Mouse (Mus musculus) cerebellum, adult 9-10 months (tissue): ENCODE data around the gene Hhip.

ENCODE experiments used
- DNase-seq: peaks from one replicate; pipeline ENCODE4 v3.0.0; 2022

Gene Hhip

DNA sequence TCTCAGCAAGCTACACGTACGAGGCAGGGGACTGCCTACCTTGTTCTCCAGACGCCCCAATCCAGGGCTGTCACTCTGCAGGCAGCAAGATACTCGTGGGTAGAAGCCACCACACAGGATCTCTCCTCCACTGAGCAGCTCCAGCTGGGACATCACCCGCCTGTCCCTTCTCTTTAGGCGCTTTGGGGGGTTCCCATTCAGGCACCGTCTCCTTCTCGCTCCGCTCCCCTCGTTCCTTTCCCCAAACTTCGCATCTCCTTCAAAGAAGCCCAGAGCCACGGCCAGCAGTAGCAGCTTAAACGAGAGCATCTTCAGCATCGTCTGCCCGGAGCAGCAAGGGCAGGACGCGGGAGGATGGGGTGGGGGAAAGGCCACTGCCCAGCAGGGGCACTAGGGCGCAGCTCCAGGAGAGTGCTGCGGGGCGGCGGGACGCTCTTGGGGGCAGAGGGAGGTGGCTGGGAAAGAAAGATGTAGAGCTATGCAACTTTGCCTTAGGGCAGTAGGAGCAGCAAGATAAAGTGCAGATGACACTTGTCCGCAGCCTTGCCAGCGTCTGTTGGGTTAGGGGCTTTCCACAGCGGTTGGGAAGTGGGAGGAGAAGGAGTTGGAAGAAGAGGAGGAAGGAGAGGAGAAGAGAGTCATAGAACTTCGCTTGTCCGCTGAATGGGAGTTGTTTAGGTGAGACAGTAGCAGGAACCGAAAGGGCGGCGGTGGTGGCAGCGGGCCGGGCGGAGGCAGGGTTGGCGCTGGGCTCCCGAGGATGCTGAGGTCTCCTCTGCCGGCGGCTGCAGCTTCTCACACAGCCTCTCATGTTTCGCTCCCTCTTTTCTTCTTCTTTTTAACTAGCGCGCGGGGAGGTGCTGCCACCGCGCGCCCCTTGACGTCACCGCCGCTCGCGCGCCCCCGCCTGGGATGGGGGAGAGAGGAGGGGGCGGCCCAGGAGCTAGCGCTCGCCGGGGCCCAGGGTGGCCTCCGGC lies at the start of gene Hhip:
Hhip (minus strand) TSS at position 809 of the 977 bp plus-strand sequence.
- DNase-seq: no peak

DNA sequence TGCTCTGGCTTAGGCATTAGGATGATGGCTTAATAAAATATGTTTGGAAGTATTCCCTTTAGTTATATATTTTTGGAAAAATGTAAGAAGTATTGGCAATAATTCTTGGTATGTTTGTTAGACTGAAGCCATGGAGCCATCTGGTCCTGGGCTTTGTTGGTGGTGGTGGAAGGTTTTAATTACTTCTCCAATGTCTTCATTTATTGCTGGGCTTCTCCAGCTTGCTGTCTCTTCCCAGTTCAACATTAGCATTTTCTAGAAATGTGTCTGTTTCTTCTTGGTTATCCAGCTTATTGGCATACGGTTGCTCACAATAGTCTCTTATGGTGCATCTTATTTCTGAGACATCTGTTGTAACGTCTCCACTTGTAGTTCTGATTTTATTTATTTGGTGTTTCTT lies 29.2 kb upstream of the Hhip start:
- DNase-seq: no peak

- DNase-seq: no peak
Measured at GRCm38 (mm10) chr8:80058193-80058592, 387 bp upstream of the Hhip start.

DNA sequence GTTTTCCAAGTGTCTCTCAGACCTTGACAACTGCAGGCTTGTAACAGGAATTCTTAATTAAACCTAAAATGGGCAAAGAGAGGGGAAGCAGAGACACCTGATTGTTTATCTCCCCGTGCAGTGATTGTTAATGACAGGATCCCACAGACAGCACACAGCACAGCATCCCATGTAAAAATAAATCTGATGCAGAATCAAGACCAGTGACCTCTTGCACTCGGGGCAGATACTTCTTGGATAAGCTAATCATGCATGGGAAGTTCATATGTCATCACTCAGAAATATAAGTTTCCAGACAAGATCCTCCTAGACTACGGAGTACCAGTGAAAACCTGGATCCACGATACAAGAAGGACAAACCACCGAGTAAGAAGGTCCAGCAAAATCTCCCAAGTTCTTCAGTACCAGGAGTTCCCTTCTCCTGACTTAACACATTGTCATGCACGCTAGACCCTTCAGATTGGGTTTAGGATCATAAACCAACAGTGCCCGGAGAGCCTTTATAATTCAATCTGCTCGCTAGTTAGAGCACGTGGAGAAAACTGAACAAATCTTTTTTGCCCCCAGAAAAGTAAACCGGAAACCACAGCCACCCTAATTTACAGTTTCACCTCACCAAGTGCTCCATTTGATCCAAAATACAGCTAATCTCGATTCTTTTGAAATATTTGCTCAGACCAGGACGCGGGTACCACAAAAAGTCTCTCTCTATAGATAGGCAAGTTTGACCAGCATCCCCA lies 1.3 kb downstream of the Hhip start:
- no peak for DNase-seq

DNA sequence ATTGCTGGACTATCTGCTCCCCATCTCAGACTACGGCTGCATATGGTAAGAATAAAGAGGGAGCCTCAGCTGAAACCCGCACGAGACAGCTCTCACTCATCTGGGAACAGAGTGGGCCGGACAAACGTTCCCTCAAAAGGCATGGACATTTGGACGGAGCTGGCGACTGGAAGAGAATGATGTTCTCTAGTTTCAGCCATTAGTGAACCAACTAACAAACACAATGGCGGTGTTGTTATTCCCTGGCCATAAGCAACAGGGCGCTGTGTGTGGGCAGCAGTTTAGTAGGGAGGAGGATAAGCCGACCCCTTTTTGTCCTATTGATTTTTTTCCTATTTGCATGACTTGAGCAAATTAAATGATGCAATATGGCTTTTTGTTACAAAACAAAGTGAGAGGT lies 2.0 kb downstream of the Hhip start:
- DNase-seq: no peak

- no peak for DNase-seq
Measured at GRCm38 (mm10) chr8:80055094-80055493, 2.7 kb downstream of the Hhip start.

- no peak for DNase-seq
Measured at GRCm38 (mm10) chr8:80054216-80054615, 3.6 kb downstream of the Hhip start.

GRCm38 (mm10) chr8:80052838-80053237 lies 5.0 kb downstream of the Hhip start:
- DNase-seq: no peak

- no peak for DNase-seq
Measured at GRCm38 (mm10) chr8:80051494-80051893, 6.3 kb downstream of the Hhip start.

GRCm38 (mm10) chr8:80049256-80050005 lies 8.4 kb downstream of the Hhip start:
- no peak for DNase-seq

- no peak for DNase-seq
Measured at GRCm38 (mm10) chr8:80048256-80048655, 9.6 kb downstream of the Hhip start.

DNA sequence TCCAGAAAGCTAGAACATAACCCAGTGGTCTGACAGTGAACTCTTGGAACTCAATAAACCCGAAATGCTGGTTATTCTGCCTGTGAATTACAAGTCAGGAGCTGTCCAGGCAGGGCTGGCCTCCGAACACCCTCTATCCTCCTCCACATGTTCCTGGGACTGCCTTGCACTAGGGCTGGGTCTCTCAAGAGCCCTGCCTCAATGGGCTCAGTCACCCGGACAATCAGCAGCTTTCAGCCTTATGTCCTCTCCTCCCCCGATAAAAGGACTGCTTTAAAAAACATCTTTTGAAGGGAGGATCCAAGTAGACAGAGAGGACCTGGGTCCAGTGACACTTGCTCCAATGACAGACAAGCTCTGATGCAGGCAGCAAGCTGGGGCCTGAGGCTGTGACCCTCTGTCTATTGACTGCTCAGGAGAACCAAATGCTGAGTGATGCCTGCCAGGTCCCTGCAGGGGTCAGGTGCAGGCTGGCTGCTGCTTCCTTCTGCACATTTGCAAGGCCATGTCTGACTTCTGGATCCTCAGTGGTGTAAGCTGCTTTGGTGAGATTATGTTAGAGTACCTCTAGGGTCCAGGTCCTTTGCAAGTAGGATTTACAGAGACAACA lies 20.1 kb downstream of the Hhip start:
- no peak for DNase-seq

GRCm38 (mm10) chr8:80032604-80033003 lies 25.2 kb downstream of the Hhip start:
- no peak for DNase-seq

- no peak for DNase-seq
Measured at GRCm38 (mm10) chr8:80031330-80032293, 26.2 kb downstream of the Hhip start.

DNA sequence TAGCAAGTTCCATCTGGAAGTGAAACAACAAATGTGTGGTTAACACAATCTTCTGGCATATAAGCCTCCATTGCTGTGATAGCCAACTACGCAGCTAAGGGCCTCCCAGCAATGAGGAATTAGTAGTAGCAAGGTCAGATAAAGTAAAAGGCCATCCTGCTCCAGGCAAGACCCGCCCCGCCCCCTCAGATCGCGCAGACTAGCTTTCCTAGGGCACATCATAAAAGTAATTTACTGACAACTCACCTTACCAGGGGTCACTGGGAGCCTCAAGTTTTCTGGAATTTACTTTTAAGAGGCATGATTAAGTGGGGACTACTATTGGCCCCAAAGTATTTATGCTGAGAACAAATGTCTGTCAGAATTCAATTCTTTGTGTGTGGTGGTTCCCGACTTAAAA lies 28.2 kb downstream of the Hhip start:
- DNase-seq: no peak

DNA sequence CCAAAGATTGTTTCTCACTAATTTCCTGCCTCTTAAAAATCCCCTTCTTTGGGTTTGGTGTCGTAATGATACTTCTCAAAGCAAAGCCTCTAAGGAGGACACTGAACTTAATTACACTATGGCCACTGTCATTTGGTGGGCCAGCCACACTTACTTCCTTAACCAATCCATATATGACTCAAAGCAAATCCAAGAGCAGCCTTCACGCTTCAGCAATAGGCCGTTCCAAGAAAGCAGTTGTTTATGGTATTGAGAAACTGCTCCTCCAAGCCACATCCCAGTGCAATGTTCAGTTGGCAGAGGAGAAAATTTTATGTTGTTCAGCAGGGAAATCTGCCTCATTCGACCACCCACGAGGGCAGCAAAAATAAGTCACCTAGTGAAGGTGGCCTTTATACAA lies 37.3 kb downstream of the Hhip start:
- no peak for DNase-seq

- DNase-seq: no peak
Measured at GRCm38 (mm10) chr8:80015818-80016217, 42.0 kb downstream of the Hhip start.

GRCm38 (mm10) chr8:80004421-80004820 lies 53.4 kb downstream of the Hhip start:
- no peak for DNase-seq

DNA sequence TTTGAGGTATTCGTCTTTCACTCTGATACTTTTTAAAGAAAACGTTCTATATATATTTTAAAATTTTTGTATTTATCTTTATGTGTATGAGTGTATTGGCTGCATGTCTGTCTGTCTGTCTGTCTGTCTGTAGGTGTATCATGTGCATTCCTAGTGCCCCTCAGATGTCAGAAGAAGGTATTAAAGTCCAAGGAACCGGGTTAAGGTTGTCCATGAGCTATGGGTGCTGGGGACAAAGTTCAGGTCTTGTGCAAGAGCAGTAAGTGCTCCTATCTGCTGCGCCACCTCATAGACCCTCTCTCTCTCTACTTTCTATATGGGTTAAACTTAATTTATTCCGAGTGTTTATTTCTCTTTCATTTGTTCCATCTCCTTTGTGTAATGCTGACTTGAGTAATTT lies 55.5 kb downstream of the Hhip start:
- DNase-seq: no peak

DNA sequence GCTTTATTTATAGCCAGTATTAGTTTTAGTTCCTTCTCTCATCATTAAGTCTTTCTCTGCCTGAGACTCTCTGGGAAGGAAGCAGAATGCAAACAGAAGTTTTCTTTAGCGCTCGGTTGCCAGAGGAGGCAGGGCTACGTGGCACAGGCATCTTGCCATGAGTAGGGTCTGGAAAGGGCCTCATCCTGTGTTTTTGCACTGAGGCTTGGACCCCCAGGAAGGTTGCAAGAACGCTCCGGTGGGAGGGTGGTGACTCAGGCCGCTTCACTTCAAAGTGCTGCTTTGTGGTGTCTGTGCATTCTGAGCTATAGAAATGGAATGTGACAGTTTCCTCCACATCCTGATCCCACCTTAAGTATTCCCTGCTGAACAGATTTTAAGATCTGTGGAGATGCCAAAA lies 62.7 kb downstream of the Hhip start:
- DNase-seq: no peak

DNA sequence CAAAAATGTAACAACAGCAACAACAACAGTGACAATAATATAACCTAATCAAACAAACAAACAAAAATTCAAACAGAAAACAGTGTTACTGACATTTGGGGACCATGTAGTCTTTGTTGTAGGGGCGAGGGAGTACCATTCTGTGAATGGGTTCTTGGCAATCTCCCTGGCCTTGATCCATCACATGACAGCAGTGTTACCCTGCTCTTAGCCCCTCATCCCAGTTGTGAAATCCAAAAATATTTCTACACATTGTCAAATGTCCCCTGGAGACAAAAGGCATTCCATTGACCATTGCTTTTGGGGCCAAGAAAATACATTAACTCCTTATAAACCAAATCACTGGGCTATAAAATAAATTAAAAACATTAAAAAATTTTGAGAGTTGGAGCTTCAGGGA lies 64.3 kb downstream of the Hhip start:
- no peak for DNase-seq
